8 mouse cellular contexts compared by ENCODE assay signal in the genomic region with DNA sequence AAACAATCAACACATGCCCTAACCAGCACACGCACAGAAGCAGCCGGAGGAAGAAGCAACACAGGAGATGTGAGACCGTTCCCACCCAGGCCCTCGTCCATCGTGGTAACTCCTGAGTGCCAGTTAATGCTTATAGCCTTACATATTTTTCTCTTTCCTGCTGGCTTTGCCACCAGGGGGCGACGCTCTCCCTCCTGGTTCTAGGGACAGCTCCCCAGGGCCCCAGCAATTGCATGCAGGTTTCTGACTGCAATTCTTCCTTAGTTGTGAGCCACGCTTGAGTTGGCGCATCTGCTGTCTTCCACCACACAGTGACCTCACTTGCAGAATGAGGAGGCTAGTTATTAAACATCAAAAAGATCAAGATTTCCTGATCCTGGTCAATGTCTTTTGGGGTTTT. TPM values are rescaled to one million over a fixed set of nuclear protein-coding genes. Genes with fewer than 3 reads are reported as not detected.
DNase-seq lines count a peak whose midpoint lies in the region; ATAC-seq and TF ChIP-seq lines count a peak whose summit lies in the region.

No protein-coding gene starts in this region.

- no peak overlapping the region for H3K27ac ChIP-seq in heart, adult 2 months

- TF ChIP-seq CTCF in heart, adult 2 months (IDR thresholded peaks at IDR 0.05) = peak; percentile 78

- 66% methylated on average over 9 of the region's 9 CpGs for WGBS in heart, adult 2 months

- no peaks in the 10 kb centered on the region for H3K27me3 ChIP-seq in heart, adult 2 months (ENCODE audit: control insufficient read depth, insufficient read depth, low read length)

- peaks cover 13% of the 10 kb centered on the region for H3K4me1 ChIP-seq in heart, adult 2 months (ENCODE audit: control insufficient read depth, insufficient read depth, low read length)

- no peak overlapping the region for H3K9ac ChIP-seq in heart, adult 2 months (ENCODE audit: low read depth, low read length)

- no peak overlapping the region for H3K4me3 ChIP-seq in heart, adult 2 months

- H3K79me2 ChIP-seq in heart, adult 2 months (replicated peaks; ENCODE audit: control insufficient read depth, insufficient read depth, low read length) = no peaks in the 10 kb centered on the region

- TF ChIP-seq POLR2A in heart, adult 2 months (IDR thresholded peaks at IDR 0.05; ENCODE audit: insufficient read depth, low read depth, low read length) = no peak

- no peaks in the 10 kb centered on the region for H3K36me3 ChIP-seq in heart, adult 2 months (ENCODE audit: control insufficient read depth, insufficient read depth, low read length)

- peak; percentile 50 to 59 for DNase-seq in heart, adult 2 months
- DNase-seq in heart, adult 11 months = no peak
- peak; percentile 61 for DNase-seq in urinary bladder, postnatal 14 days (ENCODE audit: low spot score)
- DNase-seq in urinary bladder, adult 18-20 months (ENCODE audit: low spot score in 2 of 2) = no peak
- DNase-seq in c-Kit-positive CD71-positive TER-119-positive erythroid progenitor cells, embryonic 14.5 days (ENCODE audit: low spot score) = peak; percentile 77
- peak; percentile 78 to 80 for DNase-seq in kidney, postnatal 25 days
- no peak for DNase-seq in yolk sac, embryonic 10.5 days (ENCODE audit: low spot score)

- no peak for TF ChIP-seq EP300 in heart, adult 2 months (IDR thresholded peaks at IDR 0.05; ENCODE audit: insufficient read depth, low read depth, low read length)

- ATAC-seq in neutrophil, adult 5-6 weeks (ENCODE audit: extremely low read depth, insufficient number of reproducible peaks, low FRiP score, poor library complexity, severe bottlenecking) = peak; percentile 65; the same call in 1 of the 2 replicates

- intact Hi-C loops in heart, adult 2 months (cut with DNase I) = no loop called here

RNA-seq across cellular contexts. Expression of gene Idh2, which starts 17.3 kb away (rescaled TPM):
- total RNA-seq in heart, adult 2 months (2021) = 1,000 to 10,000 TPM; 1,877 to 2,293 TPM
- polyA plus RNA-seq in heart, adult 2 months (2012; rRNA removed) = 1,651 and 1,954 TPM in 2 replicates
- total RNA-seq in neutrophil, adult 5-6 weeks (2017) = 18.0 and 26.8 TPM in 2 replicates

RNA-seq across cellular contexts. Expression of gene Sema4b, which starts 54.1 kb away (rescaled TPM):
- 10 to 100 TPM; 10.5 to 11.4 TPM for total RNA-seq in heart, adult 2 months (2021)
- polyA plus RNA-seq in heart, adult 2 months (2012; rRNA removed) = 10.5 and 12.3 TPM in 2 replicates
- total RNA-seq in neutrophil, adult 5-6 weeks (2017) = 41.3 and 42.9 TPM in 2 replicates

Comparison
In these comparisons a context has a peak if more than half of its experiments do, and no peak if none do; other contexts are left out.
1. DNase-seq: peak in heart, adult 2 months (2 of 2), urinary bladder, postnatal 14 days (single experiment), c-Kit-positive CD71-positive TER-119-positive erythroid progenitor cells, embryonic 14.5 days (single experiment) and kidney, postnatal 25 days (2 of 2); none in heart, adult 11 months (single experiment), urinary bladder, adult 18-20 months (0 of 2) and yolk sac, embryonic 10.5 days (single experiment).
2. RNA of gene Idh2, which starts 17.3 kb away (total RNA-seq): 1,877 to 2,293 TPM in heart, adult 2 months; 18.0 to 26.8 TPM in neutrophil, adult 5-6 weeks; every median in the first group is over 10 times any median in the second.